Mouse (Mus musculus): ENCODE results near the gene Gm10972. TPM values are rescaled to one million over a fixed set of nuclear protein-coding genes. Genes with fewer than 3 reads are reported as not detected.

Gm10972 gene
- total RNA-seq, 2 experiments from 2014 or later, result not detected

Other genes with a start within 250 kb of the Gm10972 start
- gene Lingo4, start 244.6 kb upstream of the Gm10972 start, total RNA-seq (2015; ENCODE audit: low replicate concordance), result not detected in 2 replicates
- not detected in 2 replicates for gene Lingo4, start 244.6 kb upstream of the Gm10972 start, total RNA-seq (2017; ENCODE audit: low replicate concordance)
- gene Tdrkh, start 229.8 kb upstream of the Gm10972 start, total RNA-seq (2015; ENCODE audit: low replicate concordance), result 10.1 TPM in 1 of 2 replicates, not detected in the other
- 0.51 TPM in 1 of 2 replicates, not detected in the other for gene Tdrkh, start 229.8 kb upstream of the Gm10972 start, total RNA-seq (2017; ENCODE audit: low replicate concordance)
- 15.5 and 19.5 TPM in 2 replicates for gene Mrpl9, start 199.8 kb upstream of the Gm10972 start, total RNA-seq (2015; ENCODE audit: low replicate concordance)
- 17.7 and 27.5 TPM in 2 replicates for gene Mrpl9, start 199.8 kb upstream of the Gm10972 start, total RNA-seq (2017; ENCODE audit: low replicate concordance)
- 0.84 TPM in 1 of 2 replicates, not detected in the other for gene Oaz3, start 199.2 kb upstream of the Gm10972 start, total RNA-seq (2015; ENCODE audit: low replicate concordance)
- gene Oaz3, start 199.2 kb upstream of the Gm10972 start, total RNA-seq (2017; ENCODE audit: low replicate concordance), result not detected in 2 replicates
- not detected in 2 replicates for gene Celf3, start 164.8 kb upstream of the Gm10972 start, total RNA-seq (2015; ENCODE audit: low replicate concordance)
- gene Celf3, start 164.8 kb upstream of the Gm10972 start, total RNA-seq (2017; ENCODE audit: low replicate concordance), result not detected in 2 replicates
- gene Riiad1, start 162.8 kb upstream of the Gm10972 start, total RNA-seq (2015; ENCODE audit: low replicate concordance), result not detected in 2 replicates
- not detected in 2 replicates for gene Riiad1, start 162.8 kb upstream of the Gm10972 start, total RNA-seq (2017; ENCODE audit: low replicate concordance)
- 14.8 and 27.2 TPM in 2 replicates for gene Snx27, start 60.4 kb upstream of the Gm10972 start, total RNA-seq (2015; ENCODE audit: low replicate concordance)
- gene Snx27, start 60.4 kb upstream of the Gm10972 start, total RNA-seq (2017; ENCODE audit: low replicate concordance), result 10.0 and 11.8 TPM in 2 replicates
- gene Tuft1, start 15.8 kb downstream of the Gm10972 start, total RNA-seq (2015; ENCODE audit: low replicate concordance), result 2.9 and 5.4 TPM in 2 replicates
- gene Tuft1, start 15.8 kb downstream of the Gm10972 start, total RNA-seq (2017; ENCODE audit: low replicate concordance), result 2.4 and 12.6 TPM in 2 replicates
- gene Selenbp2, start 50.4 kb downstream of the Gm10972 start, total RNA-seq (2015; ENCODE audit: low replicate concordance), result not detected in 2 replicates
- not detected in 2 replicates for gene Selenbp2, start 50.4 kb downstream of the Gm10972 start, total RNA-seq (2017; ENCODE audit: low replicate concordance)
- gene Cgn, start 143.4 kb downstream of the Gm10972 start, total RNA-seq (2015; ENCODE audit: low replicate concordance), result not detected in 2 replicates
- not detected in 2 replicates for gene Cgn, start 143.4 kb downstream of the Gm10972 start, total RNA-seq (2017; ENCODE audit: low replicate concordance)
- 24.1 and 54.5 TPM in 2 replicates for gene Pogz, start 194.5 kb downstream of the Gm10972 start, total RNA-seq (2015; ENCODE audit: low replicate concordance)
- gene Pogz, start 194.5 kb downstream of the Gm10972 start, total RNA-seq (2017; ENCODE audit: low replicate concordance), result 9.2 and 11.6 TPM in 2 replicates
- gene Psmb4, start 243.8 kb downstream of the Gm10972 start, total RNA-seq (2015; ENCODE audit: low replicate concordance), result 171 and 185 TPM in 2 replicates
- gene Psmb4, start 243.8 kb downstream of the Gm10972 start, total RNA-seq (2017; ENCODE audit: low replicate concordance), result 25.2 and 96.7 TPM in 2 replicates